Mouse (Mus musculus): ENCODE results near the gene Zscan25. TPM values are rescaled to one million over a fixed set of nuclear protein-coding genes. Genes with fewer than 3 reads are reported as not detected.
"Not testable (repeated sequence)": the region's sequence is repeated elsewhere in the genome, so short reads cannot be mapped to it uniquely, and the experiment has no call there.

The Zscan25 gene
- polyA plus RNA-seq (2014; fragmentation: Nextera tagmentation; extraction: Ambion mirVana): 0.84 and 1.0 TPM in 2 replicates

DNA sequence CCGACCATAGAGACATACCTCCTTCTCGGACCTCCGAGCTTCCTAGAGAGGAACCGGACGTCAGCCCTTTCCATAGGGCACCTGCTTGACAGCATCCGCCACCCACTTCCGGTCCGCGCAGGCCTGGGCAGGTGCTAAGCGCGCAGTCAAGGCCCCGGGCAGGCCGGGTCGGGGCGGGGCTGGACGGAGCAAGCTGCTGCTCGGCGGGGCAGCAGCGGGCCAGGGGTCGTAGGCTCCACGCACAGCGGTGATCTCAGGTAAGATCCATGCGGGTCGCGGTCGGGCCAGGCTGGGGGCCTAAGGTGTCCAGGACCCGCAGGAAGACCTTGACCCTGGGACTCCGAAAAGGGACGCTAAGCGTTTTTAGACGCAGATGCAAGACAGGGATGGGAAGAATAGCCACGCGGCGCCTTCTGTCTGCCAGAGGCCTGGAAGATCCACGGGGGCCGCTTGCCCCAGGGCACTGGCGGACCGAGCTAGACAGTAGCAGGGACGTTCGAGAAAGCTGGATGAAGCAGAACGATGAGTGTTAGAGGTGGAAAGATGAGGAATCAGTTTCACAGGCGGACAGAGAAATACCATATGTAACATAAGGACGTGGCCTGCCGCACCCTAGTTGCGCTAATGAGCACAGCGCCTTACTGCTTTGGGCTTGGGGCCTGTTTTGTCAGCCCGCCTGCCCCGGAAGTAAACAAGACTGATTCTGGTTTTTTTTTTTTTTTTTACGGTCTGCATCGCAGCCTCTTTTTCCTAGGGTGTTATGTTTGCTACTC is at the start of gene Zscan25:
Gene Zscan25, plus strand, starts transcription at position 130 of the 773 bp plus-strand sequence.
- ATAC-seq (ENCODE audit: low FRiP score, low TSS enrichment): peak; percentile 99
- Histone ChIP-seq H3K9me3 (ENCODE audit: control insufficient read depth, low read length) (no peaks in the 10 kb centered on the region), H3K4me3 (replicated peaks; ENCODE audit: low read depth, low read length) (peak within 1 kb of the TSS; percentile 93), H3K27me3 (ENCODE audit: control insufficient read depth, insufficient read depth, low read length) (no peaks in the 10 kb centered on the region), H3K36me3 (ENCODE audit: control insufficient read depth, insufficient read depth, low read length) (peaks cover 30% of the 10 kb centered on the region), H3K4me2 (ENCODE audit: low read length) (peak within 1 kb of the TSS; percentile 93), H3K27ac (replicated peaks; ENCODE audit: low read depth, low read length) (peak within 1 kb of the TSS; percentile 84), H3K9ac (replicated peaks; ENCODE audit: low read length) (peak within 1 kb of the TSS; percentile 95), H3K4me1 (ENCODE audit: control insufficient read depth, insufficient read depth, low read length) (peaks cover 5% of the 10 kb centered on the region; the same call in 1 of the 2 replicates)
- DNase-seq: peak; percentile 96
- WGBS: under 1% methylated on average over 50 of the region's 50 CpGs

DNA sequence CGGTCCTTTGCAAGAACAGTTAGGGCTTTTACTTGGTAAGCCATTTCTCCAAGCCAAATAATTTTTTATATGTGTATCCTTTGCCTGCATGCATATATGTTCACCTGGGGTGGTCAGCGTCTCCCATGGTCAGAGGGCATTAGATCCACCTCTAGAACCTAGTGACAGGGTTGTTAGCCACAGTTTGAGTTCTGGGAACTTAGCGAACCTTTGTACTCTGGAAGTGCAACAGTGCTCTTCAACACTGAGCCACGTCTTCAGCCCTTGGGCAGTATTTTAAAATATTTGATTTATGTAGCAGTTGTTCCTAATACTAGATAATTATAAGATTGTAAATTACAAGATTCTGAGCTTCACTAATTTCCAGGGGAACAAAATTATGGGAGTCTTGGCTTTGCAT is 49.7 kb upstream of the Zscan25 start:
- peak overlapping the region; percentile 90 for H3K4me2 ChIP-seq (ENCODE audit: low read length)
- H3K9me3 ChIP-seq (ENCODE audit: control insufficient read depth, low read length): no peaks in the 10 kb centered on the region
- peaks cover 5% of the 10 kb centered on the region for H3K4me1 ChIP-seq (ENCODE audit: control insufficient read depth, insufficient read depth, low read length)
- peak overlapping the region; percentile 99 for H3K4me3 ChIP-seq (replicated peaks; ENCODE audit: low read depth, low read length)
- H3K36me3 ChIP-seq (ENCODE audit: control insufficient read depth, insufficient read depth, low read length): peaks cover 25% of the 10 kb centered on the region
- H3K9ac ChIP-seq (replicated peaks; ENCODE audit: low read length): peak overlapping the region; percentile 97; the same call in 1 of the 2 replicates
- H3K27ac ChIP-seq (replicated peaks; ENCODE audit: low read depth, low read length): no peak overlapping the region; the same call in 1 of the 2 replicates
- DNase-seq (no peak), ATAC-seq (ENCODE audit: low FRiP score, low TSS enrichment) (no peak)
- no peaks in the 10 kb centered on the region for H3K27me3 ChIP-seq (ENCODE audit: control insufficient read depth, insufficient read depth, low read length)
- WGBS: 89% methylated on average over 4 of the region's 4 CpGs

DNA sequence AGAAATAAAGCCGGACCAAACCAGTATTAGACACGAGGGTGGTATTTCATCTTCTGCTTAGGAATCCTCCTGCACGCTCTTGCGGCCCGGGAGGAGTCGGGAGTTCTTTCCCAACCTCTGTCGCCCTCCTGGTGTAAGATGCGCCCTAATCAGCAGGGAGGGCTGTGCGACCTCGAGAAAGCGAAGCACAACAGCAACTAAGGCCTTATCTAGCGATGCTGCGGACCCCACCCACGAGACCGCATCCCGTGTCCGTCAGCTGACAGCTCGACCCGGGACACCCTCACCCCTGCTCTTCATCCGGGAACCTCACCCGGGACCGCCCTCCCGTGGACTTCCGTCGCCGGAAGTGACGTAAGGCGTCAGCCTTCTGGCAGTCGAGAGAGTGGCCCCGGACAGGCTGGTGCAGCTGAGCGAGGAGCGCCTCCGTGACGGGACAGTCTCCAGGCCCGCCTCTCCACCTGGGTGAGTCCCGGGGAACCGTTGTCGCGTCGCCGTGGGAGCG is 48.9 kb upstream of the Zscan25 start, which contains the start of gene Zfp655:
Gene Zfp655, plus strand, starts transcription at position 349 of the 505 bp plus-strand sequence.
- peaks cover 32% of the 10 kb centered on the region for H3K36me3 ChIP-seq (ENCODE audit: control insufficient read depth, insufficient read depth, low read length)
- WGBS: under 1% methylated on average over 42 of the region's 42 CpGs

DNA sequence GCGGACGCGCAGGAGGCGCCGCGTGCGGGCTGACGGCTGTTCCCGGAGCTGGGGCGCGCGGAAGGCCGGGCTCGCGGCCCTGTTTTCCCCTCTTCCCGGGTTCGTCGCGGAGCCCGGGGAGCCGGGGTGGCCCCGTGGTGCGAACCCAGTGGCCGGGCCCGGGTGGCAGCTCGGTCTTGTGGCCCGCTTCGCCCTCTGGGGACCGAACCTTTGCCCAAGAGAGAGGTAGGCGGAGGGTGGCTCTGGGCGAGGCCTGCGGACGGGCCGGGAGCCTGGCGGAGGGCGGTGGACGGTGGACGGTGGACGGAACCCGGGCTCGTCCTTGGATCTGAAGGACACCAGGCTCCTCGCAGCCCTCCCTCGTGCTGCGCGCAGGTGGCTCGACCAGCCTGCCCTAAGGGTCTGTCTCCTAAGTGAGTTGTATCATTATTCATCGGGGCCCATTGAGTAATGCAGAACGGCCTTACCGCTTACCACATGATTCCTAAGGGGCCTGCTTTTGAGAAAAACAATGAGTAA is 48.3 kb upstream of the Zscan25 start:
- no peaks in the 10 kb centered on the region for H3K27me3 ChIP-seq (ENCODE audit: control insufficient read depth, insufficient read depth, low read length)
- H3K9me3 ChIP-seq (ENCODE audit: control insufficient read depth, low read length): no peaks in the 10 kb centered on the region
- peak overlapping the region; percentile 92 for H3K27ac ChIP-seq (replicated peaks; ENCODE audit: low read depth, low read length)
- under 1% methylated on average over 49 of the region's 49 CpGs for WGBS
- H3K9ac ChIP-seq (replicated peaks; ENCODE audit: low read length): peak overlapping the region; percentile 97
- H3K4me1 ChIP-seq (ENCODE audit: control insufficient read depth, insufficient read depth, low read length): peaks cover 5% of the 10 kb centered on the region
- peak overlapping the region; percentile 99 for H3K4me3 ChIP-seq (replicated peaks; ENCODE audit: low read depth, low read length)
- H3K4me2 ChIP-seq (ENCODE audit: low read length): peak overlapping the region; percentile 90
- ATAC-seq (ENCODE audit: low FRiP score, low TSS enrichment) (peak; percentile 71), DNase-seq (peak; percentile 27)
- peaks cover 36% of the 10 kb centered on the region for H3K36me3 ChIP-seq (ENCODE audit: control insufficient read depth, insufficient read depth, low read length)

More for the DNA sequence above, 48.9 kb upstream of the Zscan25 start, which contains the start of gene Zfp655:
- peak; percentile 98 for DNase-seq
- ATAC-seq (ENCODE audit: low FRiP score, low TSS enrichment): peak; percentile 97
- Histone ChIP-seq H3K9ac (replicated peaks; ENCODE audit: low read length) (peak within 1 kb of the TSS; percentile 97), H3K27me3 (ENCODE audit: control insufficient read depth, insufficient read depth, low read length) (no peaks in the 10 kb centered on the region), H3K4me3 (replicated peaks; ENCODE audit: low read depth, low read length) (peak within 1 kb of the TSS; percentile 99), H3K4me1 (ENCODE audit: control insufficient read depth, insufficient read depth, low read length) (peaks cover 5% of the 10 kb centered on the region), H3K27ac (replicated peaks; ENCODE audit: low read depth, low read length) (peak within 1 kb of the TSS; percentile 92), H3K4me2 (ENCODE audit: low read length) (peak within 1 kb of the TSS; percentile 90), H3K9me3 (ENCODE audit: control insufficient read depth, low read length) (no peaks in the 10 kb centered on the region)

DNA sequence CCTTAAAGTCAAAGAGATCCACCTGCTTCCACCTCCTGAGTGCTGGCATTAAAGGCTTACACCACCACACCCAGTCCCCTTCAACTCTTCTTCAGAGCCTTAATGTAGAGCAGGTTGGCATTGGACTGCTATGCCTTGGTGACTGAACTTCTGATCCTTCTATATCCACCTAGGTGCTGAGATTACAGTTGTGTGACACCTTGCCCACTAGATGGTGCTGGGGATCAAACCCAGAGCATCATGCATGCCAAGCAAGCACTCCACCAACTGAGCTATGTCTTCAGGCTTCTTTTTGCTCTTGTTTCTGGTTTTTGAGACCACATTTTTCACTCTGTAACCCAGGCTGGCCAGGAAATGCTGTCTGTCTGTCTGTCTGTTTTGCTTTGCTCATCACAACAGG is 45.7 kb upstream of the Zscan25 start:
- Histone ChIP-seq H3K9me3 (ENCODE audit: control insufficient read depth, low read length) (no peaks in the 10 kb centered on the region), H3K4me2 (ENCODE audit: low read length) (no peak overlapping the region), H3K27ac (replicated peaks; ENCODE audit: low read depth, low read length) (no peak overlapping the region), H3K9ac (replicated peaks; ENCODE audit: low read length) (no peak overlapping the region), H3K27me3 (ENCODE audit: control insufficient read depth, insufficient read depth, low read length) (no peaks in the 10 kb centered on the region), H3K36me3 (ENCODE audit: control insufficient read depth, insufficient read depth, low read length) (peaks cover 60% of the 10 kb centered on the region), H3K4me3 (replicated peaks; ENCODE audit: low read depth, low read length) (no peak overlapping the region), H3K4me1 (ENCODE audit: control insufficient read depth, insufficient read depth, low read length) (peaks cover 5% of the 10 kb centered on the region)
- ATAC-seq (ENCODE audit: low FRiP score, low TSS enrichment): no peak
- peak; percentile 54 for DNase-seq

DNA sequence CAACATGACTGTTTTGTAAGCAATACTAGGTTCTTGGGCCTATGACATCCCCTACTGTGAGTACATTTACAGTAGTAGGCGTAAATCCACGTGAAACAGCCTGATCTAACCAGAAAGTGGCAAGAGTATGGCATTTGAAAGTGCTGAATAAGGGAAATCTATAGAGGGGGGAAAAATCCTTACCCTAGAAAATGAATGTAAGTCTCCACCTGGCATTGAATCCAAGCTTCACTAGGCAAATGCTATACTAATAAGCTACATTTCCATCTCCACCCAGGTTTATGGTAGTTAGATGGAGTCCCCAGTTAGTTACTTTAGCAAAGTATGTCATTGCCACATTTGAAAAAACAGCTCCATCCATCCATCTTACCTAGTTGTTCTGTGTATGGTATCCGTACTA is 30.8 kb upstream of the Zscan25 start:
- Histone ChIP-seq H3K9ac (replicated peaks; ENCODE audit: low read length) (no peak overlapping the region), H3K27ac (replicated peaks; ENCODE audit: low read depth, low read length) (no peak overlapping the region), H3K4me3 (replicated peaks; ENCODE audit: low read depth, low read length) (no peak overlapping the region), H3K36me3 (ENCODE audit: control insufficient read depth, insufficient read depth, low read length) (peaks cover 46% of the 10 kb centered on the region), H3K9me3 (ENCODE audit: control insufficient read depth, low read length) (no peaks in the 10 kb centered on the region), H3K27me3 (ENCODE audit: control insufficient read depth, insufficient read depth, low read length) (no peaks in the 10 kb centered on the region), H3K4me2 (ENCODE audit: low read length) (no peak overlapping the region), H3K4me1 (ENCODE audit: control insufficient read depth, insufficient read depth, low read length) (no peaks in the 10 kb centered on the region)
- 97% methylated on average over 3 of the region's 3 CpGs for WGBS
- no peak for DNase-seq
- ATAC-seq (ENCODE audit: low FRiP score, low TSS enrichment): no peak

DNA sequence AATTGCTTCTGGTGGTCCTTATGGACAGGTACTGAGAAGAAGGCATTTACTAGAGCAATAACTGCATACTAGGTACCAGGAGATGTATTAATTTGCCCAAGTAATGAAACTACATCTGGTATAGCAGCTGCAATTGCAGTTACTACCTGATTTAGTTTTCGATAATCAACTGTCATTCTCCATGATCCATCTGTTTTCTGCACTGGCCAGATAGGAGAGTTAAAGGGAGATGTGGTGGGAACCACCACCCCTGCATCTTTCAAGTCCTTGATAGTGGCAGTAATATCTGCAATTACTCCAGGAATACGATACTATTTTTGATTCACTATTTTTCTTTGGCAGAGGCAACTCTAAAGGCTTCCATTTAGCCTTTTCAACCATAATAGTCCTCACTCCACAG is 6.7 kb upstream of the Zscan25 start:
- H3K36me3 ChIP-seq (ENCODE audit: control insufficient read depth, insufficient read depth, low read length); H3K27me3 ChIP-seq (ENCODE audit: control insufficient read depth, insufficient read depth, low read length); DNase-seq; H3K9me3 ChIP-seq (ENCODE audit: control insufficient read depth, low read length); ATAC-seq (ENCODE audit: low FRiP score, low TSS enrichment); H3K4me3 ChIP-seq (replicated peaks; ENCODE audit: low read depth, low read length); H3K4me2 ChIP-seq (ENCODE audit: low read length); H3K9ac ChIP-seq (replicated peaks; ENCODE audit: low read length); H3K4me1 ChIP-seq (ENCODE audit: control insufficient read depth, insufficient read depth, low read length); H3K27ac ChIP-seq (replicated peaks; ENCODE audit: low read depth, low read length): not testable (repeated sequence)
- WGBS: 88% methylated on average over 2 of the region's 2 CpGs

DNA sequence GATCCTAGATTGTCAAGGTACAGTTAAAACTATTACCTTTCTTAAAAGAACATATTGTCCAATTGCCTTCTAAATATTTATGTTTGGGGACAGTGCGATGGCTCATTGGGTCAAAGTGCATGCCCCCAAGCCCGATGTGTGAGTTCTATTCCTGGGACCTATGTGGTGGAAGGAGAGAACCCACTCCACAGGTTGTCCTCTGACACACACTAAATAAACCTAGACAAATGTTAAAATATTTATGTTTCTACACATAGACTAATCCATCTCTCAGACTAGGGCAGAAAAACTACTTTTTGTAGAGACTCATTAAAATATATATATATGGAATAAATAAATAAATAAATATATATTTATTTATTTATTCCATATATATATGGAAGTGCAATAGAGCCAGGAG is 352 bp upstream of the Zscan25 start:
- H3K36me3 ChIP-seq (ENCODE audit: control insufficient read depth, insufficient read depth, low read length): peaks cover 24% of the 10 kb centered on the region
- H3K27ac ChIP-seq (replicated peaks; ENCODE audit: low read depth, low read length): no peak overlapping the region
- no peaks in the 10 kb centered on the region for H3K9me3 ChIP-seq (ENCODE audit: control insufficient read depth, low read length)
- H3K4me1 ChIP-seq (ENCODE audit: control insufficient read depth, insufficient read depth, low read length): peaks cover 5% of the 10 kb centered on the region; the same call in 1 of the 2 replicates
- DNase-seq (no peak), ATAC-seq (ENCODE audit: low FRiP score, low TSS enrichment) (peak; percentile 44)
- H3K27me3 ChIP-seq (ENCODE audit: control insufficient read depth, insufficient read depth, low read length): no peaks in the 10 kb centered on the region
- no peak overlapping the region for H3K4me2 ChIP-seq (ENCODE audit: low read length)
- peak overlapping the region; percentile 93 for H3K4me3 ChIP-seq (replicated peaks; ENCODE audit: low read depth, low read length)
- WGBS: 90% methylated on average over 2 of the region's 2 CpGs
- no peak overlapping the region for H3K9ac ChIP-seq (replicated peaks; ENCODE audit: low read length)
